ENCODE assay signal across 26 mouse cellular contexts in genomic region chr1:138615388-138615787, GRCm38 (mm10). TPM values are rescaled to one million over a fixed set of nuclear protein-coding genes. Genes with fewer than 3 reads are reported as not detected.
DNase-seq lines count a peak whose midpoint lies in the region; ATAC-seq and TF ChIP-seq lines count a peak whose summit lies in the region.
"Had no signal": no experiment of that assay in that cellular context is flagged by ENCODE, and none has a peak within 500 bp of the region (broad histone marks: within the 10 kb centered on the region; RNA-seq: fewer than 3 reads in every experiment).

No protein-coding gene starts in this region.

- no peak for TF ChIP-seq CTCF in kidney, adult 2 months (conservative IDR thresholded peaks at IDR 0.05; ENCODE audit: insufficient read depth, insufficient read length, low read depth, low read length)
- TF ChIP-seq CTCF in midbrain, postnatal 0 days (IDR thresholded peaks at IDR 0.05), result no peak

- no peak overlapping the region for H3K9ac ChIP-seq in midbrain, postnatal 0 days (replicated peaks; ENCODE audit: low read length, poor library complexity, severe bottlenecking)
- H3K9ac ChIP-seq in midbrain, embryonic 15.5 days, result no peak overlapping the region
- H3K9ac ChIP-seq: embryonic facial prominence, embryonic 13.5 days; forebrain, embryonic 15.5 days; heart, embryonic 12.5 days; hindbrain, embryonic 13.5 days; kidney, embryonic 15.5 days; limb, embryonic 13.5 days; lung, embryonic 15.5 days had no signal

- H3K4me1 ChIP-seq in kidney, adult 2 months (ENCODE audit: control insufficient read depth, insufficient read depth, low read length), result peaks cover 30% of the 10 kb centered on the region
- H3K4me1 ChIP-seq in midbrain, postnatal 0 days (ENCODE audit: insufficient read depth, low read length), result no peaks in the 10 kb centered on the region
- H3K4me1 ChIP-seq in midbrain, embryonic 15.5 days, result peaks cover 24% of the 10 kb centered on the region

- H3K27ac ChIP-seq in kidney, adult 2 months (ENCODE audit: insufficient read depth, low read depth, low read length), result peak overlapping the region; percentile 21; the same call in 1 of the 2 replicates
- no peak overlapping the region for H3K27ac ChIP-seq in midbrain, postnatal 0 days (ENCODE audit: low read depth, low read length)
- H3K27ac ChIP-seq in midbrain, embryonic 15.5 days, result no peak overlapping the region
- H3K27ac ChIP-seq in macrophage, result peak overlapping the region; percentile 96
- H3K27ac ChIP-seq: embryonic facial prominence, embryonic 13.5 days; forebrain, embryonic 10.5 days; forebrain, embryonic 15.5 days; hindbrain, embryonic 13.5 days; kidney, embryonic 15.5 days; limb, embryonic 13.5 days; lung, embryonic 15.5 days; midbrain, embryonic 10.5 days had no signal

- no peaks in the 10 kb centered on the region for H3K36me3 ChIP-seq in kidney, adult 2 months (ENCODE audit: control insufficient read depth, insufficient read depth, low read length)
- no peaks in the 10 kb centered on the region for H3K36me3 ChIP-seq in midbrain, postnatal 0 days (ENCODE audit: insufficient read depth, low read length)
- no peaks in the 10 kb centered on the region for H3K36me3 ChIP-seq in midbrain, embryonic 15.5 days (replicated peaks)
- no peaks in the 10 kb centered on the region for H3K36me3 ChIP-seq in macrophage (ENCODE audit: inconsistent target)
- H3K36me3 ChIP-seq: embryonic facial prominence, embryonic 13.5 days; forebrain, embryonic 10.5 days; forebrain, embryonic 15.5 days; heart, embryonic 12.5 days; hindbrain, embryonic 13.5 days; kidney, embryonic 15.5 days; limb, embryonic 13.5 days; lung, embryonic 15.5 days; midbrain, embryonic 10.5 days had no signal

- no peak for TF ChIP-seq POLR2A in kidney, adult 2 months (IDR thresholded peaks at IDR 0.05; ENCODE audit: low read depth, low read length)

- 71% methylated on average over 3 of the region's 3 CpGs for WGBS in kidney, adult 2 months
- 61% methylated on average over 3 of the region's 3 CpGs for WGBS in midbrain, postnatal 0 days
- 59% methylated on average over 3 of the region's 3 CpGs for WGBS in midbrain, embryonic 15.5 days
- WGBS in macrophage (ENCODE audit: missing documents), result 91% methylated on average over 3 of the region's 3 CpGs

- peaks cover 65% of the 10 kb centered on the region for H3K79me2 ChIP-seq in macrophage (ENCODE audit: inconsistent target)

- H3K4me3 ChIP-seq in kidney, adult 2 months (ENCODE audit: insufficient read depth, low read depth, low read length), result no peak overlapping the region
- H3K4me3 ChIP-seq in midbrain, postnatal 0 days (ENCODE audit: low read depth, low read length), result no peak overlapping the region
- H3K4me3 ChIP-seq in midbrain, embryonic 15.5 days, result no peak overlapping the region
- no peak overlapping the region for H3K4me3 ChIP-seq in macrophage (ENCODE audit: inconsistent target)
- H3K4me3 ChIP-seq: embryonic facial prominence, embryonic 13.5 days; forebrain, embryonic 10.5 days; forebrain, embryonic 15.5 days; heart, embryonic 12.5 days; hindbrain, embryonic 13.5 days; kidney, embryonic 15.5 days; limb, embryonic 13.5 days; lung, embryonic 15.5 days; midbrain, embryonic 10.5 days had no signal

- no peak for ATAC-seq in midbrain, postnatal 0 days (ENCODE audit: low FRiP score)
- ATAC-seq in midbrain, embryonic 15.5 days (replicated peaks), result no peak
- ATAC-seq: forebrain, embryonic 15.5 days; Patski had no signal

- H3K27me3 ChIP-seq in kidney, adult 2 months (replicated peaks; ENCODE audit: control insufficient read depth, insufficient read depth, low read length), result no peaks in the 10 kb centered on the region
- H3K27me3 ChIP-seq in midbrain, postnatal 0 days (ENCODE audit: insufficient read depth, low read length), result no peaks in the 10 kb centered on the region
- H3K27me3 ChIP-seq in midbrain, embryonic 15.5 days (replicated peaks), result no peaks in the 10 kb centered on the region
- H3K27me3 ChIP-seq: embryonic facial prominence, embryonic 13.5 days; forebrain, embryonic 15.5 days; heart, embryonic 12.5 days; hindbrain, embryonic 13.5 days; kidney, embryonic 15.5 days; limb, embryonic 13.5 days; lung, embryonic 15.5 days; Patski had no signal

- peak; percentile 36 for DNase-seq in heart, adult 11 months
- no peak for DNase-seq in heart, adult 18-20 months
- DNase-seq in kidney, adult 2 months, result no peak
- DNase-seq in kidney, postnatal 36 days, result no peak
- DNase-seq in midbrain, postnatal 0 days (ENCODE audit: low spot score), result no peak
- DNase-seq in thymus, postnatal 10 days (ENCODE audit: low spot score in 2 of 2), result no peak
- DNase-seq: adrenal gland, postnatal 10 days; cerebellum, adult 11-12 months; cerebellum, adult 9-11 months; heart, postnatal 4 days; right cerebral cortex, postnatal 14 days; thymus, adult 18-20 months; thymus, postnatal 36 days had no signal

- no peaks in the 10 kb centered on the region for H3K9me3 ChIP-seq in midbrain, postnatal 0 days (ENCODE audit: low read length)
- no peaks in the 10 kb centered on the region for H3K9me3 ChIP-seq in midbrain, embryonic 15.5 days
- H3K9me3 ChIP-seq: embryonic facial prominence, embryonic 13.5 days; forebrain, embryonic 10.5 days; forebrain, embryonic 15.5 days; heart, embryonic 12.5 days; hindbrain, embryonic 13.5 days; kidney, embryonic 15.5 days; limb, embryonic 13.5 days; lung, embryonic 15.5 days; midbrain, embryonic 10.5 days had no signal

- peak overlapping the region; percentile 23 for H3K4me2 ChIP-seq in midbrain, postnatal 0 days (ENCODE audit: low read depth, low read length, poor library complexity, severe bottlenecking)
- H3K4me2 ChIP-seq in midbrain, embryonic 15.5 days, result no peak overlapping the region
- H3K4me2 ChIP-seq: embryonic facial prominence, embryonic 13.5 days; forebrain, embryonic 15.5 days; heart, embryonic 12.5 days; hindbrain, embryonic 13.5 days; kidney, embryonic 15.5 days; limb, embryonic 13.5 days; liver, embryonic 11.5 days; lung, embryonic 15.5 days had no signal

RNA-seq across cellular contexts. Expression of gene Nek7, which starts 4.6 kb away (rescaled TPM):
- 10 to 100 TPM; 76.8 to 80.9 TPM for total RNA-seq in heart, adult 18-20 months (2021)
- 14.6 and 17.1 TPM in 2 replicates for polyA plus RNA-seq in kidney, adult 2 months (2012; rRNA removed)
- total RNA-seq in midbrain, postnatal 0 days (2014; rRNA removed), result 19.7 and 25.7 TPM in 2 replicates
- 22.4 and 24.0 TPM in 2 replicates for polyA plus RNA-seq in midbrain, postnatal 0 days (2015; fragmentation: Nextera tagmentation; extraction: Ambion mirVana)
- polyA plus RNA-seq in midbrain, embryonic 15.5 days (2015; fragmentation: Nextera tagmentation; extraction: Ambion mirVana), result 17.8 and 21.4 TPM in 2 replicates
- 10 to 100 TPM; 10.6 to 65.3 (median 49.3) TPM for total RNA-seq in macrophage (2018; cell fraction: chromatin; rRNA removed)
- total RNA-seq in macrophage (2018; cell fraction: cytosol; rRNA removed), result 10 to 100 TPM; 48.7 to 90.1 (median 73.9) TPM
- 10 to 100 TPM; 28.0 to 99.1 (median 58.9) TPM for total RNA-seq in macrophage (2018; cell fraction: nucleus; rRNA removed)
- 52.7 to 66.7 TPM (median 66.2 TPM) in 3 replicates for polyA plus RNA-seq in macrophage (2018)

Comparison
In these comparisons a context has a peak if more than half of its experiments do, and no peak if none do; other contexts are left out.
1. H3K27ac ChIP-seq: peak in kidney, adult 2 months (single experiment) and macrophage (single experiment); none in midbrain, postnatal 0 days (single experiment) and midbrain, embryonic 15.5 days (single experiment).